Mouse (Mus musculus) lung, postnatal 0 days (tissue): ENCODE measurements around the gene Nfic.

Experiments
- CTCF ChIP-seq: IDR thresholded peaks from 2 replicates; pipeline ENCODE4 v1.5.1; 2016; ENCODE audit warnings: antibody characterized with exemption, mild to moderate bottlenecking
- EP300 ChIP-seq: IDR thresholded peaks from 2 replicates; pipeline ENCODE4 v1.6.1; 2016; ENCODE audit warnings: antibody characterized with exemption, mild to moderate bottlenecking, control low read depth

DNA sequence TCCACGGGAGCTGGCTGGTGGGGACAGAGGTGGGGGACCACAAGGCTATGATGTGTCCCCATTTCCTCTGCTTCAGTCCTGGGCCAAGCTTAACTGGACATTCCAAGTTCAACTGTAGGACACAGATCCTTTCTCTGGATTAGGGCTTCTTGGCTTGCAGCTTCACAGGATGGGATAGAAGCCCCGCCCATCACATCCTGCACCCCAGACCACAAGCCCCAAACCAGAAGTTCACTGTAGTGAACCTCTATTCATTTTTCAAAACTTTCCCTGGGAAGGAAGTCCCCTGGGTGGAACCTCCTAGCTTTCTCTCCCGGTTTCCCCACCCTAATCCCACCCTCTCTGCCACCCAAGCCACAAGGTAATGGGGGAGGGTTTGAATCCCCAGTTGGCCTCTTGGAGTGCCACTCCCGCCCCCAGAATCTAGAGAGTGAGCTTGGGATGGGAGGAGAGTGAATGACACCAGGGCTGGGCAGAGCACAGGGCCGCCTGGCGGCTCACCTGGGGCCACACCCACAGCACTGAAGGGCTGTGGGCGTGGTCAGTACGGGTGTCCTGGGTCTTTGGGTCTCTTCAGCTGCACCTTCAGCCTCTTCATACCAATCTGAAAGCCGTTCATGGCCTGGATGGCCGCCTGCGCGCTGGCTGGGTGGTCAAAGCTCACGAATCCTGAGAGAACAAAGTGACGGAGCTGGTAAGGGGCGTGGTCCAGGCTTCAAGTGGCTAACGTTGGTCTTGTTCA lies 6.4 kb upstream of the Nfic start:
- TF ChIP-seq CTCF (no peak), EP300 (no peak)
